ENCODE assay signal across 9 mouse cellular contexts in genomic region chr4:120571070-120571464, GRCm38 (mm10). TPM values are rescaled to one million over a fixed set of nuclear protein-coding genes. Genes with fewer than 3 reads are reported as not detected.
A peak's percentile ranks its signal among the peaks of the same experiment; 100 is the strongest.
DNase-seq lines count a peak whose midpoint lies in the region; ATAC-seq lines count a peak whose summit lies in the region.
"Had no signal": no experiment of that assay in that cellular context is flagged by ENCODE, and none has a peak within 500 bp of the region (broad histone marks: within the 10 kb centered on the region; RNA-seq: fewer than 3 reads in every experiment).

No protein-coding gene starts in this region.

- peak overlapping the region; percentile 80; the same call in 1 of the 2 replicates for H3K4me3 ChIP-seq in embryonic facial prominence, embryonic 13.5 days
- no peak overlapping the region for H3K4me3 ChIP-seq in intestine, embryonic 15.5 days (replicated peaks)
- H3K4me3 ChIP-seq in neural tube, embryonic 14.5 days (ENCODE audit: low read depth, low read length): peak overlapping the region; percentile 77

- WGBS in embryonic facial prominence, embryonic 13.5 days: 37% methylated on average over 3 of the region's 3 CpGs
- 59% methylated on average over 3 of the region's 3 CpGs for WGBS in intestine, embryonic 15.5 days
- 85% methylated on average over 3 of the region's 3 CpGs for WGBS in neural tube, embryonic 14.5 days

- no peaks in the 10 kb centered on the region for H3K9me3 ChIP-seq in embryonic facial prominence, embryonic 13.5 days
- no peaks in the 10 kb centered on the region for H3K9me3 ChIP-seq in intestine, embryonic 15.5 days
- H3K9me3 ChIP-seq in neural tube, embryonic 14.5 days (ENCODE audit: control insufficient read depth, low read length): no peaks in the 10 kb centered on the region

- H3K9ac ChIP-seq in embryonic facial prominence, embryonic 13.5 days: peak overlapping the region; percentile 94; the same call in 1 of the 2 replicates
- no peak overlapping the region for H3K9ac ChIP-seq in intestine, embryonic 15.5 days
- H3K9ac ChIP-seq in neural tube, embryonic 14.5 days (replicated peaks; ENCODE audit: low read depth, low read length): no peak overlapping the region

- DNase-seq in kidney, postnatal 14 days: peak; percentile 30
- DNase-seq in kidney, postnatal 25 days: no peak
- DNase-seq in cerebellum, postnatal 14 days: no peak
- DNase-seq in embryo, embryonic 10.5 days (ENCODE audit: low spot score): no peak
- no peak for DNase-seq in adrenal gland, adult (ENCODE audit: inconsistent age in 2 of 2, low spot score in 1 of 2)

- H3K4me1 ChIP-seq in embryonic facial prominence, embryonic 13.5 days: peaks cover 29% of the 10 kb centered on the region
- H3K4me1 ChIP-seq in intestine, embryonic 15.5 days (replicated peaks): peaks cover 23% of the 10 kb centered on the region
- H3K4me1 ChIP-seq in neural tube, embryonic 14.5 days (ENCODE audit: control insufficient read depth, insufficient read depth, low read length): peaks cover 19% of the 10 kb centered on the region

- ATAC-seq in embryonic facial prominence, embryonic 13.5 days (ENCODE audit: insufficient number of reproducible peaks, insufficient read depth, low FRiP score, low TSS enrichment, low read depth): no peak
- ATAC-seq in intestine, embryonic 15.5 days: no peak
- ATAC-seq in neural tube, embryonic 14.5 days (ENCODE audit: low read depth): no peak

- H3K4me2 ChIP-seq in embryonic facial prominence, embryonic 13.5 days: peak overlapping the region; percentile 65
- H3K4me2 ChIP-seq in intestine, embryonic 15.5 days (replicated peaks): peak overlapping the region; percentile 89
- peak overlapping the region; percentile 83 for H3K4me2 ChIP-seq in neural tube, embryonic 14.5 days (ENCODE audit: low read depth, low read length)

- H3K36me3 ChIP-seq in embryonic facial prominence, embryonic 13.5 days: 0 out of 2 replicates have a peak, but pooled peaks cover 6% of the 10 kb centered on the region
- H3K36me3 ChIP-seq in intestine, embryonic 15.5 days: no peaks in the 10 kb centered on the region
- no peaks in the 10 kb centered on the region for H3K36me3 ChIP-seq in neural tube, embryonic 14.5 days (ENCODE audit: control insufficient read depth, insufficient read depth, low read length)

- no peaks in the 10 kb centered on the region for H3K27me3 ChIP-seq in embryonic facial prominence, embryonic 13.5 days
- no peaks in the 10 kb centered on the region for H3K27me3 ChIP-seq in intestine, embryonic 15.5 days (replicated peaks)
- H3K27me3 ChIP-seq in neural tube, embryonic 14.5 days (ENCODE audit: control insufficient read depth, insufficient read depth, low read length): no peaks in the 10 kb centered on the region

- H3K27ac ChIP-seq in embryonic facial prominence, embryonic 13.5 days: peak overlapping the region; percentile 94
- H3K27ac ChIP-seq in intestine, embryonic 15.5 days: peak overlapping the region; percentile 92; the same call in 1 of the 2 replicates
- H3K27ac ChIP-seq in neural tube, embryonic 14.5 days (ENCODE audit: low read depth, low read length): peak overlapping the region; percentile 93

RNA-seq across cellular contexts. Expression of gene Ctps, which starts 1.0 kb away (rescaled TPM):
- polyA plus RNA-seq in embryonic facial prominence, embryonic 13.5 days (2015; fragmentation: Nextera tagmentation; extraction: Ambion mirVana): 86.6 and 90.7 TPM in 2 replicates
- polyA plus RNA-seq in intestine, embryonic 15.5 days (2015; fragmentation: Nextera tagmentation; extraction: Ambion mirVana): 68.1 and 72.6 TPM in 2 replicates
- polyA plus RNA-seq in neural tube, embryonic 14.5 days (2014; fragmentation: Nextera tagmentation; extraction: Ambion mirVana): 91.7 and 95.5 TPM in 2 replicates

RNA-seq across cellular contexts. Expression of gene Gm8439, which starts 17.5 kb away (rescaled TPM):
- polyA plus RNA-seq in embryonic facial prominence, embryonic 13.5 days (2015; fragmentation: Nextera tagmentation; extraction: Ambion mirVana): not detected in 2 replicates
- not detected in 2 replicates for polyA plus RNA-seq in intestine, embryonic 15.5 days (2015; fragmentation: Nextera tagmentation; extraction: Ambion mirVana)
- polyA plus RNA-seq in neural tube, embryonic 14.5 days (2014; fragmentation: Nextera tagmentation; extraction: Ambion mirVana): not detected in 2 replicates
- polyA plus RNA-seq: large intestine, adult 2 months had no signal

RNA-seq across cellular contexts. Expression of gene Slfnl1, which starts 39.0 kb away (rescaled TPM):
- not detected in 2 replicates for polyA plus RNA-seq in embryonic facial prominence, embryonic 13.5 days (2015; fragmentation: Nextera tagmentation; extraction: Ambion mirVana)
- polyA plus RNA-seq in intestine, embryonic 15.5 days (2015; fragmentation: Nextera tagmentation; extraction: Ambion mirVana): not detected in 2 replicates
- 0.15 TPM in 1 of 2 replicates, not detected in the other for polyA plus RNA-seq in neural tube, embryonic 14.5 days (2014; fragmentation: Nextera tagmentation; extraction: Ambion mirVana)
